ENCODE assay signal across 8 mouse cellular contexts in the genomic region with DNA sequence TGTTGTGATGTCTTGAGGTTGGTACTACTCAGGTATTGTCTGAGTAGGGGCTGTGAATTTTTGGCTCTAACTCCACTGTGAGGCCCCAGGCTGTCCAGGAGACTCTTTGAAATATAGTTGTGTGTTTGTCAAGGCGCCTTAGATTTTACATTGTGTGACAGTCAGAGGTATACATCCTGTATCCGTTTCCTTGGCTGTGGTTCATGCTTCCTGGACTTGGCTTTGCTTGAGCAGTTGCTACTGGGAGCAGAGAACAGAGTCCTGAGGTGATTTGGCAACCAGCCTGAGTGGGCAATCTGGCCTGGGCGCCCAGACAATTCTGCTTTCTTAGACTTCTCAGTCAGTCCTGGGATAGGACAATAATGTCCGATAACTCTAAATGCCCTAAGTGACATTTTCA. TPM values are rescaled to one million over a fixed set of nuclear protein-coding genes. Genes with fewer than 3 reads are reported as not detected.
DNase-seq lines count a peak whose midpoint lies in the region; TF ChIP-seq lines count a peak whose summit lies in the region.

No protein-coding gene starts in this region.

- no peak overlapping the region for H3K4me3 ChIP-seq in kidney, adult 2 months (ENCODE audit: insufficient read depth, low read depth, low read length)
- H3K4me3 ChIP-seq in left cerebral cortex, adult 2 months, result no peak overlapping the region

- DNase-seq in adrenal gland, adult 2 months, result peak; percentile 29
- no peak for DNase-seq in adrenal gland, adult 18-20 months (ENCODE audit: low spot score in 2 of 2)
- DNase-seq in ovary, postnatal 36 days (ENCODE audit: low spot score), result peak; percentile 30
- DNase-seq in ovary, postnatal 10 days (ENCODE audit: low spot score), result no peak
- peak; percentile 92 for DNase-seq in kidney, adult 2 months
- DNase-seq in lung, postnatal 14 days, result peak; percentile 70
- no peak for DNase-seq in left cerebral cortex, adult 2 months (ENCODE audit: extremely low spot score in 1 of 2, low spot score in 2 of 2)
- no peak for DNase-seq in natural killer cell, adult 2 months (ENCODE audit: low spot score in 2 of 2)

- intact Hi-C loops in left cerebral cortex, adult 2 months (cut with DNase I), result no loop called here

- H3K27me3 ChIP-seq in kidney, adult 2 months (replicated peaks; ENCODE audit: control insufficient read depth, insufficient read depth, low read length), result no peaks in the 10 kb centered on the region

- H3K27ac ChIP-seq in kidney, adult 2 months (ENCODE audit: insufficient read depth, low read depth, low read length), result peak overlapping the region; percentile 43
- H3K27ac ChIP-seq in left cerebral cortex, adult 2 months, result no peak overlapping the region

- TF ChIP-seq CTCF in kidney, adult 2 months (conservative IDR thresholded peaks at IDR 0.05; ENCODE audit: insufficient read depth, insufficient read length, low read depth, low read length), result no peak
- no peak for TF ChIP-seq CTCF in left cerebral cortex, adult 2 months (IDR thresholded peaks at IDR 0.05)

- TF ChIP-seq POLR2A in kidney, adult 2 months (IDR thresholded peaks at IDR 0.05; ENCODE audit: low read depth, low read length), result no peak

- 8% methylated on average over 4 of the region's 4 CpGs for WGBS in kidney, adult 2 months

- H3K36me3 ChIP-seq in kidney, adult 2 months (ENCODE audit: control insufficient read depth, insufficient read depth, low read length), result no peaks in the 10 kb centered on the region

- peaks cover 46% of the 10 kb centered on the region for H3K4me1 ChIP-seq in kidney, adult 2 months (ENCODE audit: control insufficient read depth, insufficient read depth, low read length)

RNA-seq across cellular contexts. Expression of a gene that starts 5.3 kb away (rescaled TPM):
- 100 to 1,000 TPM in 1 of 2 experiments, 10 to 100 TPM in 1; 75.5 to 122 TPM for total RNA-seq in adrenal gland, adult 2 months (2021)
- 8.0 and 11.2 TPM in 2 replicates for polyA plus RNA-seq in adrenal gland, adult 2 months (2012; rRNA removed)
- 10 to 100 TPM; 74.2 to 86.4 TPM for total RNA-seq in adrenal gland, adult 18-20 months (2021)
- polyA plus RNA-seq in kidney, adult 2 months (2012; rRNA removed), result 37.9 and 47.2 TPM in 2 replicates
- total RNA-seq in left cerebral cortex, adult 2 months (2021), result 10 to 100 TPM; 92.7 to 99.7 TPM

RNA-seq across cellular contexts. Expression of a gene that starts 34.9 kb away (rescaled TPM):
- total RNA-seq in adrenal gland, adult 2 months (2021), result under 1 TPM; 0.24 to 0.35 TPM
- 0.07 and 0.15 TPM in 2 replicates for polyA plus RNA-seq in adrenal gland, adult 2 months (2012; rRNA removed)
- under 1 TPM; 0.43 to 0.58 TPM for total RNA-seq in adrenal gland, adult 18-20 months (2021)
- polyA plus RNA-seq in kidney, adult 2 months (2012; rRNA removed), result 0.26 and 0.78 TPM in 2 replicates
- total RNA-seq in left cerebral cortex, adult 2 months (2021), result 1 to 10 TPM; 7.2 to 8.0 TPM

Comparison
In these comparisons a context has a peak if more than half of its experiments do, and no peak if none do; other contexts are left out.
1. DNase-seq: peak in adrenal gland, adult 2 months (single experiment), ovary, postnatal 36 days (single experiment), kidney, adult 2 months (single experiment) and lung, postnatal 14 days (single experiment); none in adrenal gland, adult 18-20 months (0 of 2), ovary, postnatal 10 days (single experiment), left cerebral cortex, adult 2 months (0 of 2) and natural killer cell, adult 2 months (0 of 2).
2. RNA of a gene that starts 34.9 kb away (total RNA-seq): 7.2 to 8.0 TPM in left cerebral cortex, adult 2 months; 0.43 to 0.58 TPM in adrenal gland, adult 18-20 months and 0.24 to 0.35 TPM in adrenal gland, adult 2 months; every median in the first group is over 4 times any median in the second.